Mouse (Mus musculus) brown adipose tissue, adult 24 weeks (tissue): ENCODE data around the gene Ago4. TPM values are rescaled to one million over a fixed set of nuclear protein-coding genes. Genes with fewer than 3 reads are reported as not detected.

ENCODE experiments used
- H3K27ac ChIP-seq: fragments of 200-500 bp; replicated peaks from 2 replicates; pipeline ENCODE4 v1.5.1; 2012; ENCODE audit warnings: low read depth, mild to moderate bottlenecking, low read length
- H3K4me1 ChIP-seq: fragments of 200-500 bp; 2 replicates; pipeline ENCODE4 v1.6.1; 2012; ENCODE audit warnings: low read length, mixed read lengths; ENCODE audit not compliant: control insufficient read depth, insufficient read depth, insufficient read length
- H3K4me3 ChIP-seq: fragments of 200-500 bp; 2 replicates; pipeline ENCODE4 v1.5.1; 2012; ENCODE audit warnings: low read depth, mild to moderate bottlenecking, low read length, moderate library complexity; ENCODE audit not compliant: insufficient read depth
- polyA plus RNA-seq: library from polyadenylated mRNA; stranded (reverse); fragments of >200 nt; gene quantifications from 2 replicates; pipeline ENCODE4 v1.2.4, GENCODE M21; 2012; ENCODE audit not compliant: missing spikeins, insufficient read depth, insufficient read length

Ago4 gene
- polyA plus RNA-seq, 1 experiment, result 1.9 TPM

- peaks cover 13% of the 10 kb centered on the region for H3K4me1 ChIP-seq
- peak within 1 kb of the TSS; percentile 19; the same call in 1 of the 2 replicates for H3K27ac ChIP-seq
- H3K4me3 ChIP-seq, result peak within 1 kb of the TSS; percentile 92
These were observed 64.9 kb downstream of the Ago4 start, which contains the start of gene Ago1 for GRCm38 (mm10) chr4:126468285-126468901. Gene Ago1, minus strand, starts transcription at chr4:126468583.

GRCm38 (mm10) chr4:126467721-126468284 lies 65.5 kb downstream of the Ago4 start:
- peak overlapping the region; percentile 19; the same call in 1 of the 2 replicates for H3K27ac ChIP-seq
- peaks cover 13% of the 10 kb centered on the region for H3K4me1 ChIP-seq
- peak overlapping the region; percentile 92 for H3K4me3 ChIP-seq

GRCm38 (mm10) chr4:126466251-126466750 lies 67.0 kb downstream of the Ago4 start:
- Histone ChIP-seq H3K4me3 (no peak overlapping the region), H3K27ac (no peak overlapping the region), H3K4me1 (peaks cover 13% of the 10 kb centered on the region)

- Histone ChIP-seq H3K4me3 (no peak overlapping the region), H3K4me1 (peaks cover 13% of the 10 kb centered on the region), H3K27ac (no peak overlapping the region)
These were observed 67.4 kb downstream of the Ago4 start for GRCm38 (mm10) chr4:126465843-126466242.

GRCm38 (mm10) chr4:126464892-126465235 lies 68.4 kb downstream of the Ago4 start:
- no peak overlapping the region for H3K4me3 ChIP-seq
- peaks cover 13% of the 10 kb centered on the region for H3K4me1 ChIP-seq
- H3K27ac ChIP-seq, result no peak overlapping the region

GRCm38 (mm10) chr4:126464189-126464891 lies 68.9 kb downstream of the Ago4 start:
- Histone ChIP-seq H3K4me1 (peaks cover 13% of the 10 kb centered on the region), H3K27ac (no peak overlapping the region), H3K4me3 (no peak overlapping the region)

- Histone ChIP-seq H3K4me1 (no peaks in the 10 kb centered on the region), H3K4me3 (no peak overlapping the region), H3K27ac (no peak overlapping the region)
These were observed 77.8 kb downstream of the Ago4 start for GRCm38 (mm10) chr4:126455441-126455840.

- no peaks in the 10 kb centered on the region for H3K4me1 ChIP-seq
- H3K27ac ChIP-seq, result no peak overlapping the region
- H3K4me3 ChIP-seq, result no peak overlapping the region
These were observed 78.6 kb downstream of the Ago4 start for GRCm38 (mm10) chr4:126454547-126455254.

GRCm38 (mm10) chr4:126450268-126450667 lies 83.0 kb downstream of the Ago4 start:
- Histone ChIP-seq H3K4me3 (no peak overlapping the region), H3K27ac (no peak overlapping the region), H3K4me1 (no peaks in the 10 kb centered on the region)

GRCm38 (mm10) chr4:126447126-126447525 lies 86.1 kb downstream of the Ago4 start:
- H3K4me1 ChIP-seq, result no peaks in the 10 kb centered on the region
- H3K27ac ChIP-seq, result no peak overlapping the region
- H3K4me3 ChIP-seq, result no peak overlapping the region

GRCm38 (mm10) chr4:126444528-126444927 lies 88.7 kb downstream of the Ago4 start:
- Histone ChIP-seq H3K27ac (no peak overlapping the region), H3K4me1 (no peaks in the 10 kb centered on the region), H3K4me3 (no peak overlapping the region)

Other genes starting within 250 kb of the Ago4 start
- gene Col8a2, start 246.7 kb downstream of the Ago4 start, polyA plus RNA-seq, result not detected in 2 replicates
- 14.8 and 15.4 TPM in 2 replicates for gene Adprhl2, start 211.8 kb downstream of the Ago4 start, polyA plus RNA-seq
- not detected in 2 replicates for gene Tekt2, start 207.8 kb downstream of the Ago4 start, polyA plus RNA-seq
- 4.6 and 5.3 TPM in 2 replicates for gene Ago3, start 103.9 kb downstream of the Ago4 start, polyA plus RNA-seq
- 4.9 and 8.9 TPM in 2 replicates for gene Ago1, start 64.9 kb downstream of the Ago4 start, polyA plus RNA-seq
- gene Clspn, start 23.5 kb upstream of the Ago4 start, polyA plus RNA-seq, result not detected in 2 replicates
- 7.2 and 8.1 TPM in 2 replicates for gene 5730409E04Rik, start 76.3 kb upstream of the Ago4 start, polyA plus RNA-seq
- gene Psmb2, start 144.2 kb upstream of the Ago4 start, polyA plus RNA-seq, result 262 and 284 TPM in 2 replicates
- not detected in 2 replicates for gene Tfap2e, start 202.8 kb upstream of the Ago4 start, polyA plus RNA-seq
- 6.8 and 7.1 TPM in 2 replicates for gene Ncdn, start 220.0 kb upstream of the Ago4 start, polyA plus RNA-seq
- gene AU040320, start 220.1 kb upstream of the Ago4 start, polyA plus RNA-seq, result 9.3 and 11.1 TPM in 2 replicates